Mouse (Mus musculus): ENCODE results near the gene Syde2.

DNA sequence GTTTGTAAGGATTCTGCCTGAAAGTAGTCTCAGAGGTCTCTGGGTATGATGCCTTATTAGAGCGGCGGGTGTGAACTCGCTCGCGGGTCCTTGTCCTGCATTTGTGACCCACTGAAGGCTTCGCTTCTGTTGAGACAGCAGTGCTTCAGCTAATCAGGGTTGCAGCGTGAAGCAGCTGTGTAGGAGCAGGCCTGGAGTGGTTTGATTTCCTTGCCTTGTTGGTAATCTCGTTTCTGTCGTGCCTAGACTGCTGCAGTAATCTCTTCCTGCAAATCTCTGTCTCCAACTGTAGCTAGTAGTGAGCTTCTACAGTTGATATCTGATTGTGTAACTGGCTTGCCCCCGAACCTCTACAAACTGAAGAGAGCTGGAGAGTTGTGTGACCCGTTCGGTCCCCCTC lies 48.3 kb upstream of the Syde2 start:
- TF ChIP-seq EP300 (IDR thresholded peaks at IDR 0.05; ENCODE audit: insufficient read depth, low read depth, low read length) (no peak), CTCF (IDR thresholded peaks at IDR 0.05) (no peak)
